Mouse (Mus musculus): ENCODE measurements around the gene Arhgef10l. TPM values are rescaled to one million over a fixed set of nuclear protein-coding genes. Genes with fewer than 3 reads are reported as not detected.

The Arhgef10l gene
- polyA plus RNA-seq, 1 experiment from 2014 or later = 9.7 TPM

- no peaks in the 10 kb centered on the region for H3K27me3 ChIP-seq (ENCODE audit: control insufficient read depth, insufficient read depth, low read length)
- no peak overlapping the region for H3K4me2 ChIP-seq
- H3K27ac ChIP-seq (ENCODE audit: low read depth, low read length) = no peak overlapping the region
- WGBS (ENCODE audit: insufficient replicate concordance) = 91% methylated on average over 3 of the region's 3 CpGs
- H3K9ac ChIP-seq (ENCODE audit: low read depth, low read length) = no peak overlapping the region
- H3K4me3 ChIP-seq (ENCODE audit: low read depth, low read length) = no peak overlapping the region
- H3K4me1 ChIP-seq (ENCODE audit: control insufficient read depth, insufficient read depth, low read length) = peaks cover 4% of the 10 kb centered on the region; the same call in 1 of the 2 replicates
- 0 out of 2 replicates have a peak, but pooled peaks cover under 1% of the 10 kb centered on the region for H3K9me3 ChIP-seq (replicated peaks; ENCODE audit: control insufficient read depth, low read length)
- no peaks in the 10 kb centered on the region for H3K36me3 ChIP-seq (ENCODE audit: control insufficient read depth, insufficient read depth, low read length)
- no peak for ATAC-seq (replicated peaks; ENCODE audit: insufficient number of reproducible peaks, low FRiP score, low TSS enrichment)
These were observed 160.2 kb downstream of the Arhgef10l start for GRCm38 (mm10) chr4:140505608-140506002.

- no peak for ATAC-seq (replicated peaks; ENCODE audit: insufficient number of reproducible peaks, low FRiP score, low TSS enrichment)
- Histone ChIP-seq H3K4me2 (no peak overlapping the region), H3K9me3 (replicated peaks; ENCODE audit: control insufficient read depth, low read length) (no peaks in the 10 kb centered on the region), H3K9ac (ENCODE audit: low read depth, low read length) (no peak overlapping the region), H3K4me1 (ENCODE audit: control insufficient read depth, insufficient read depth, low read length) (peaks cover 4% of the 10 kb centered on the region; the same call in 1 of the 2 replicates), H3K4me3 (ENCODE audit: low read depth, low read length) (no peak overlapping the region), H3K27me3 (ENCODE audit: control insufficient read depth, insufficient read depth, low read length) (no peaks in the 10 kb centered on the region), H3K36me3 (ENCODE audit: control insufficient read depth, insufficient read depth, low read length) (no peaks in the 10 kb centered on the region), H3K27ac (ENCODE audit: low read depth, low read length) (no peak overlapping the region)
- 78% methylated on average over 19 of the region's 19 CpGs for WGBS (ENCODE audit: insufficient replicate concordance)
These were observed 160.7 kb downstream of the Arhgef10l start for GRCm38 (mm10) chr4:140504921-140505607.

GRCm38 (mm10) chr4:140504067-140504913 lies 161.5 kb downstream of the Arhgef10l start:
- Histone ChIP-seq H3K36me3 (ENCODE audit: control insufficient read depth, insufficient read depth, low read length) (no peaks in the 10 kb centered on the region), H3K9ac (ENCODE audit: low read depth, low read length) (no peak overlapping the region), H3K9me3 (replicated peaks; ENCODE audit: control insufficient read depth, low read length) (no peaks in the 10 kb centered on the region), H3K4me1 (ENCODE audit: control insufficient read depth, insufficient read depth, low read length) (peaks cover 4% of the 10 kb centered on the region; the same call in 1 of the 2 replicates), H3K27me3 (ENCODE audit: control insufficient read depth, insufficient read depth, low read length) (no peaks in the 10 kb centered on the region), H3K27ac (ENCODE audit: low read depth, low read length) (no peak overlapping the region), H3K4me3 (ENCODE audit: low read depth, low read length) (no peak overlapping the region), H3K4me2 (no peak overlapping the region)
- no peak for ATAC-seq (replicated peaks; ENCODE audit: insufficient number of reproducible peaks, low FRiP score, low TSS enrichment)
- WGBS (ENCODE audit: insufficient replicate concordance) = 28% methylated on average over 16 of the region's 16 CpGs

GRCm38 (mm10) chr4:140500766-140501165 lies 165.0 kb downstream of the Arhgef10l start:
- H3K4me1 ChIP-seq (ENCODE audit: control insufficient read depth, insufficient read depth, low read length) = peaks cover 4% of the 10 kb centered on the region; the same call in 1 of the 2 replicates
- no peaks in the 10 kb centered on the region for H3K36me3 ChIP-seq (ENCODE audit: control insufficient read depth, insufficient read depth, low read length)
- no peak overlapping the region for H3K4me3 ChIP-seq (ENCODE audit: low read depth, low read length)
- no peak overlapping the region for H3K27ac ChIP-seq (ENCODE audit: low read depth, low read length)
- no peak overlapping the region for H3K4me2 ChIP-seq
- no peak for ATAC-seq (replicated peaks; ENCODE audit: insufficient number of reproducible peaks, low FRiP score, low TSS enrichment)
- H3K27me3 ChIP-seq (ENCODE audit: control insufficient read depth, insufficient read depth, low read length) = no peaks in the 10 kb centered on the region
- no peak overlapping the region for H3K9ac ChIP-seq (ENCODE audit: low read depth, low read length)
- H3K9me3 ChIP-seq (replicated peaks; ENCODE audit: control insufficient read depth, low read length) = no peaks in the 10 kb centered on the region
- 39% methylated on average over 7 of the region's 7 CpGs for WGBS (ENCODE audit: insufficient replicate concordance)

GRCm38 (mm10) chr4:140499571-140499970 lies 166.2 kb downstream of the Arhgef10l start:
- Histone ChIP-seq H3K4me1 (ENCODE audit: control insufficient read depth, insufficient read depth, low read length) (peaks cover 4% of the 10 kb centered on the region; the same call in 1 of the 2 replicates), H3K9me3 (replicated peaks; ENCODE audit: control insufficient read depth, low read length) (no peaks in the 10 kb centered on the region), H3K27me3 (ENCODE audit: control insufficient read depth, insufficient read depth, low read length) (no peaks in the 10 kb centered on the region), H3K9ac (ENCODE audit: low read depth, low read length) (no peak overlapping the region), H3K27ac (ENCODE audit: low read depth, low read length) (no peak overlapping the region), H3K4me3 (ENCODE audit: low read depth, low read length) (no peak overlapping the region), H3K36me3 (ENCODE audit: control insufficient read depth, insufficient read depth, low read length) (no peaks in the 10 kb centered on the region), H3K4me2 (no peak overlapping the region)
- 82% methylated on average over 6 of the region's 6 CpGs for WGBS (ENCODE audit: insufficient replicate concordance)
- no peak for ATAC-seq (replicated peaks; ENCODE audit: insufficient number of reproducible peaks, low FRiP score, low TSS enrichment)

- Histone ChIP-seq H3K9ac (ENCODE audit: low read depth, low read length) (no peak overlapping the region), H3K27me3 (ENCODE audit: control insufficient read depth, insufficient read depth, low read length) (no peaks in the 10 kb centered on the region), H3K4me3 (ENCODE audit: low read depth, low read length) (no peak overlapping the region), H3K4me1 (ENCODE audit: control insufficient read depth, insufficient read depth, low read length) (peaks cover 4% of the 10 kb centered on the region; the same call in 1 of the 2 replicates), H3K36me3 (ENCODE audit: control insufficient read depth, insufficient read depth, low read length) (no peaks in the 10 kb centered on the region), H3K27ac (ENCODE audit: low read depth, low read length) (no peak overlapping the region), H3K9me3 (replicated peaks; ENCODE audit: control insufficient read depth, low read length) (no peaks in the 10 kb centered on the region), H3K4me2 (no peak overlapping the region)
- 62% methylated on average over 20 of the region's 20 CpGs for WGBS (ENCODE audit: insufficient replicate concordance)
- no peak for ATAC-seq (replicated peaks; ENCODE audit: insufficient number of reproducible peaks, low FRiP score, low TSS enrichment)
These were observed 168.6 kb downstream of the Arhgef10l start for GRCm38 (mm10) chr4:140497169-140497568.

GRCm38 (mm10) chr4:140491555-140491954 lies 174.3 kb downstream of the Arhgef10l start:
- H3K27me3 ChIP-seq (ENCODE audit: control insufficient read depth, insufficient read depth, low read length) = no peaks in the 10 kb centered on the region
- no peaks in the 10 kb centered on the region for H3K4me1 ChIP-seq (ENCODE audit: control insufficient read depth, insufficient read depth, low read length)
- H3K9ac ChIP-seq (ENCODE audit: low read depth, low read length) = no peak overlapping the region
- no peak overlapping the region for H3K4me2 ChIP-seq
- H3K36me3 ChIP-seq (ENCODE audit: control insufficient read depth, insufficient read depth, low read length) = no peaks in the 10 kb centered on the region
- H3K9me3 ChIP-seq (replicated peaks; ENCODE audit: control insufficient read depth, low read length) = no peaks in the 10 kb centered on the region
- no peak for ATAC-seq (replicated peaks; ENCODE audit: insufficient number of reproducible peaks, low FRiP score, low TSS enrichment)
- no peak overlapping the region for H3K27ac ChIP-seq (ENCODE audit: low read depth, low read length)
- no peak overlapping the region for H3K4me3 ChIP-seq (ENCODE audit: low read depth, low read length)
- WGBS (ENCODE audit: insufficient replicate concordance) = 35% methylated on average over 5 of the region's 5 CpGs

- Histone ChIP-seq H3K27me3 (ENCODE audit: control insufficient read depth, insufficient read depth, low read length) (no peaks in the 10 kb centered on the region), H3K4me2 (no peak overlapping the region), H3K9me3 (replicated peaks; ENCODE audit: control insufficient read depth, low read length) (no peaks in the 10 kb centered on the region), H3K4me1 (ENCODE audit: control insufficient read depth, insufficient read depth, low read length) (peaks cover 6% of the 10 kb centered on the region), H3K4me3 (ENCODE audit: low read depth, low read length) (no peak overlapping the region), H3K27ac (ENCODE audit: low read depth, low read length) (no peak overlapping the region), H3K36me3 (ENCODE audit: control insufficient read depth, insufficient read depth, low read length) (no peaks in the 10 kb centered on the region), H3K9ac (ENCODE audit: low read depth, low read length) (no peak overlapping the region)
- 58% methylated on average over 12 of the region's 12 CpGs for WGBS (ENCODE audit: insufficient replicate concordance)
- no peak for ATAC-seq (replicated peaks; ENCODE audit: insufficient number of reproducible peaks, low FRiP score, low TSS enrichment)
These were observed 180.4 kb downstream of the Arhgef10l start for GRCm38 (mm10) chr4:140485442-140485841.
